Mouse (Mus musculus) urinary bladder, postnatal 10 days (tissue): ENCODE results near the gene Fam185a.

Source experiments
- DNase-seq: peaks from one replicate; pipeline ENCODE4 v3.0.0; 2022; ENCODE audit warnings: low spot score

Gene Fam185a

GRCm38 (mm10) chr5:21424614-21425602, at the start of gene Fam185a, which contains the start of gene Ccdc146:
Gene Fam185a (plus strand): TSS chr5:21424958.
Gene Ccdc146 (minus strand): TSS chr5:21424677.
- DNase-seq, result peak; percentile 51

GRCm38 (mm10) chr5:21376935-21377334, 47.8 kb upstream of the Fam185a start:
- DNase-seq, result no peak

DNA sequence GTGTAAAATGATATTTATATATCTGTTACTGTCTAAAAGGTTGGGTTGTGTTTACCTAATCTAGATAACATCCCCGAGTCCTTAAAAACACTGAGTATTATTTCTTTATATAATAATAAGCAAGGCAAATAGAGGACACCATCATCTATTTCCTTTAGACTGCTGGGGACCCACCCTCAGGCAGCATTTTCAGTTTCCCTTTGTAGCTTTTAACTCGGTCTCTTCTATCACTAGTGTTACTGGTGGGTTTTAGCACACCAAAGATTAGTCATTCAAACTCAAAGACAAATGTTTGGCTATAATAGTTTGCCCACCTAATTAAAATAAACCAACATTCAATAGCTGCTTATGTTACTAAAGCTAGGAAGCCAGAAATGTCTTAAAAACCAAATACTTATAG, 46.4 kb upstream of the Fam185a start:
- no peak for DNase-seq

DNA sequence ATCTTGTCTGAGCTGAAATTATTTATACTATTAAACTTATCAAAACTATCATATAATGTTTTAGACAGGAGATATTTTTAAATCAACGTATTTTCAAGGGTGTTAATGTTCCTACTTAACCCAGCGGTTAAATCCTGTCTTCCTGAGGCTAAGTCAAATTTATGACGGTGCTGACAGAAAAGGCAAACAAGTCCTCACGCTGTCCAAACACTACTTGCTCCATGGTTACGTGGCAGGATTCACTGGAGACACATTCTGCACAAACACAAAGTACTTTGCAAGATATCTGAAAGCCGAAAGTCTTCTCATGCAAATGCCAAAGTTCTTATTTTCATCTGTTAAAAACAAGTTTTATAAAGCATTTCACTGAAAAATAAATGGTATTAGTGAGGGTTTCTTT, 42.8 kb upstream of the Fam185a start:
- DNase-seq, result no peak

DNA sequence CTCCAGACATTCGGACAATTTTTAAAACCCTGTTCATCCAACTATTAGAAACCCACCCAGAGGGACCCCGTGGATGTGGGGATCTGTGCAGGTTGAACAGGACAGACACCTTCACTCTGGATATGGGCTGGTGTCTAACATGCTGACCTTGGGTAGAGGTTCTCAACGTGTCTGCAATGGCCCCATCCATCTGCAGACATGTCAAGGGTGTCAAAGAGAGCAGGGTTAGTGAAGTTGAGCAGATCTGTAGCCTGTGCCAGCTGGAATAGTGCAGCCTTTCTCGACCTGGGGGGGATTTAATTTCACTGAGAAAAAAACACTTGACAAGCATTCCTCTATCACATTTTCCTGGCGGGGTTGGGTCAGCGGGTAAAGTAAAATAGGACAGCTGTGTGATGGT, 42.1 kb upstream of the Fam185a start:
- DNase-seq, result no peak

- no peak for DNase-seq
Observed at GRCm38 (mm10) chr5:21383392-21384251, 41.1 kb upstream of the Fam185a start.

DNA sequence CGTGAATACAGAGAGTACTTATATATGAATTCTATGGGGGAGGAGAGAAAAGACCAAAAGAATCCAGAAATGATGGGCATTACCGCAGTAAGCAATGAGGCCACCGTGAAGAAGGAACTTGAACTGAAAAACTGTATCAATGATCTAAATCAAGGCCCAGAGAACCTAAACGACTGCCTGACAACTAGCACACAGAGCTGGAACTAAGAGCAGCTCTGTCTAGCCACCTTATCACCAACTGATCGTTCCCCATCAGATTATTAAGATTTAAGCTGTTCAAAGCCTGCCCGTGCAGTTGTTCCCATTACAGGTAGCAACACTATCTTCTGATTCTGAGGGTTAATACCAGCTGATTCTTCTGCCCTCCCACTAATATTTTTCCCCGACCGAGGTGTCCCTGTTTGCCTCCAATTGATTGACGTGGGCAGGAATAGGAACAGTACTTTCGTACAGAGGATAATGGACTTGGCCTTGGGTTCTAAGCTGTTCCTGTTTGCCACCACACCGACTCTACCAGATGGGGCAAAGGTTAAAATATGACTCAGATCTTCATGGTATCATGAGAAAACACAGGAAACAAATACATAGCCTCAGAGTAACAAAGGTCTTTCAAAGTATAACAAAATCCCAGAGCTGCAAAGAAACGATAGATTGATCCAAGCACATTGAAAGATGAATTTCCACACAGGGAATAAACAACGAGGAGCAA, 40.4 kb upstream of the Fam185a start:
- no peak for DNase-seq

DNA sequence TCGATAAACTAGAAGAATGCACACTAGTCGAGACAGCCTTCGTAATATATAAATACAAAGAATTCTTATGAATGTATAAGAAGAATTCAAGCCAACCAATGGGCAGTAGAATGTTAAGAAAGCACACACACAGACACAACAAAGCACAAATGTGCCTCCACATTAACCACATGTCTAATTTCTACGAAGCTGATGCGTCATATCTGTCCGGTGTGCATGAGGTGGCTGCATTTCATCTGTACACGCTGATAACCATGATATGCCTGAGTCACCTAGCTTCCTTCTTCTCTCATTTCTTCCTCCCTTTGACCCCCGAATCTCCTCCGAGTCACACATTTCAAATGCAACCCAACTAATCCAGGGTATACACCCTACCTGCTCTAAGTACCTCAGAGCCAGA, 39.8 kb upstream of the Fam185a start:
- DNase-seq, result no peak

DNA sequence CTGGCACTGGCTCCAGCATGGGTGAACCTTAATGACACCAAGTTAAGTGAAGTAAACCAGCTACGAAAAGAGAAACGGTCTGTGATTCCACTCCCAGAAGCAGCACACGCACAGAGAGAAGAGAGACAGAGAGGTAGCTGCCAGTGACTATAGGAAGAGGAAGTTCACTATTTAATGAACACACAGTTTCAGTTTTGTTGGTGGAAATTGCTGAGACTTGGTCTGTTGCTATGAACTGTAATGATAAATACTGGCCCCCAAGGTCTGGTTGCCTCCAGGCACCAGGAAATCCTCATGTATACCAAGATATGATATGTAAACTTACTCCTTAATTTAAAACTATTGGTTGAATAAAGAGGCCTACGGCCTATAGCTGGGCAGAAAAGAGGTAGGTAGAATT, 38.3 kb upstream of the Fam185a start:
- no peak for DNase-seq

- DNase-seq, result no peak
Observed at GRCm38 (mm10) chr5:21387340-21387739, 37.4 kb upstream of the Fam185a start.

DNA sequence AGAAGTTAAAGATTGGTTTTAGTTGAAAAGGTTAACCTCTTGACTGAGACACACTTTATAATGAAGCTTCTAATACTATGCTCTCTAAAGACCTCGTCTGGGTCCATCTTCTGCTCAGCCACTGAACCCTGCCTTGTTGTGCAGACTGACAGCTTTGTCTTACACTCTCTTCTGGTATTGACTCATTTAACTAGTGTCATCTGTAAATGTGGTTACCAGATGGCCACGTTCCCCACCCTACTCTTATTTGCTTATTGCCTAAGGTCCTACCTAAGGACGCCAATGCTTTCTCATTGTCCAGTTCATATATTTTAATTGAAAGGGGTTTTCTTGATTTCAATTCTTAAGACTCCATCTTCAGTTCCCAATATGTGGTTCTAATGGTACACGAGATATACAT, 35.9 kb upstream of the Fam185a start:
- DNase-seq, result no peak

- DNase-seq, result no peak
Observed at GRCm38 (mm10) chr5:21391616-21392384, 33.0 kb upstream of the Fam185a start.

DNA sequence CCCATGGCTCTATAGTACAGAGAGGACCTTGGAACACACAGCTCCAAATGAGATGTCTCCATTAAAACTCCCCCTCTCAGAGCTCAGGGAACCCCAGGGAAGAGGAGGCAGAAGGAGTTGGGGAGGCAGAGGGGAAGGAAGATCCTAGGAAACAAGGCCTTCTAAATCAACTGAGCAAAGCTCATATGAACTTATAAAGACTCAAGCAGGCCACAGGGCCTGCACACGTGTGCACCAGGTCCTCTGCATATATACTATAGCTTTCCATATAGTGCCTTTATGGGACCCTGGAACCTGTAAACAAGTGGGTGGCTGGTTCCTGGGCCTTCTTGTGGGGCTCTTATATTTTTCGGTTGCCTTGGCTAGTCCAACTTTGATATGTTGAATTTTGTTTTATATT, 30.2 kb upstream of the Fam185a start:
- DNase-seq, result no peak

DNA sequence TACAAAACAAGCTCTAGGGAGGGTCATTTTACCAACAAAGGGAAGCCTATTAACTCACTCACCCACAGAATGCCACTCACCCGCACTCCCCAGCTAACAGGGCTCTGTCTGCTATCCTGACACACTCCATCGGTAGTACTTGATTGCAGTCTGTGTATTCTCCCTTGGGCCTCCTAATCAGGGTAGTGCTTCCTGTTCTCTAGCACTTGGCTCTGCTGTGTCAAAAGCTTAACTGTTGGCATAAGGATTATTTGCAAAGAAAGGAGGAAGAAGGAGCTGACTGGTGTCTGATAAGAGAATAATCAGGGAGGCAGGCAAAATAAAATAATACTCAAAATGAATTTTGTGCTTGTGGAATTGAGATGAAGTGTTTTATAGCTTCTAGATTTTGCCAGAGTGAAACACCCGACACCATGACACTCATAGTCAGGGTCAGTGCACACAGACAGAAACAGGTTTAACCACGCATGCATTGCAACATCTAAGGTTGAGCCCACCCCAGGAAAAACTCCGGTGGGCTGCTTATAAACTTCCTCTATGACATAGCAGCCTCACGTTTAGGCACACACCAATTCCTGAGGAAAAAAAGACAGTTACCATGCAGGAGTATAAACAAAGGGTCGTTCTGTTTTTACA, 29.4 kb upstream of the Fam185a start:
- DNase-seq, result no peak

DNA sequence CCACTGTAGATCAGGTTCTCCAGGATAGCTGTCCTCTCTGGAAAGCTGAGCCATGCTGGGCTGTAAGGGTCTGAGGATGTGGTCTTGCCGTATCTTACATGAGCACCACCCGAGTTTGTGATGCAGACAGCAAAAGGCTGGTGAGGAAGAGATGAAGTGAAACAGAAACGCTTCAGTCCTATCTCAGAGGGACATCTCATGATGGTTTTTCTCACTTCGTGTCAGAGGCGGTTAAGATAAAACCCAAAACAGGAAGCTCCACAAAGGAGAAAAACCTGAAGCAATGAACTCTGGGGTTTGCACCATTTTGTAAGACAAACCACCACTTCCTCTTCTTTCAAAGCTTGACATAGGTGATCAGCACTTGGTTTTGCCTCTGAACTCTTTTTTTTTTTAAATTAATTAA, 13.5 kb upstream of the Fam185a start:
- DNase-seq, result no peak

GRCm38 (mm10) chr5:21412056-21412455, 12.7 kb upstream of the Fam185a start:
- no peak for DNase-seq

- DNase-seq, result no peak
Observed at GRCm38 (mm10) chr5:21413322-21413721, 11.4 kb upstream of the Fam185a start.

GRCm38 (mm10) chr5:21414116-21414820, 10.5 kb upstream of the Fam185a start:
- DNase-seq, result no peak

DNA sequence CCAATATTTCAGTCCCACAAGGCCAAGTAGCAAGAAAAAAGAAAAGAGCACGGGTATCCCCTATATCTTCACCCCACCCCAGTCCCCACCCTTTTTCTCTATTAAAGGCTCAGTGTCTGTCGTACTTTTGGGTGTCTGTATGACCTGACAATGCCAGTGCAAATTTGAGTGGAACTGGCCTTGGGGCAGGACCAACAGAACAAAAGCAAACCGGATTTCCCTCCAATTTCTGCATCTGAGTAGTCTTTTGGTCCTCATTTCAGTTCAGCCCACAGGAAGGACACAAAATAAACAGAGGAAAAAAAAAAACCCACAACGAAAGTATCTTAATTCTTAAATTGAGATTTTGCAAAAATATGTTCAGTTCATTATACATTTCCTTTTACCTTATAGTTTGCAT, 6.1 kb upstream of the Fam185a start:
- DNase-seq, result no peak

- no peak for DNase-seq
Observed at GRCm38 (mm10) chr5:21420609-21421008, 4.1 kb upstream of the Fam185a start.
